Mouse (Mus musculus): ENCODE measurements around the gene Nup155.
"Not testable (repeated sequence)": the region's sequence is repeated elsewhere in the genome, so short reads cannot be mapped to it uniquely, and the experiment has no call there.

GRCm38 (mm10) chr15:8092668-8093067, 16.4 kb upstream of the Nup155 start:
- not testable (repeated sequence) for TF ChIP-seq CTCF (IDR thresholded peaks at IDR 0.05; ENCODE audit: low read depth, low read length); TAL1 (conservative IDR thresholded peaks at IDR 0.05; ENCODE audit: low read depth, low read length); POLR2AphosphoS5 (IDR thresholded peaks at IDR 0.05; ENCODE audit: insufficient replicate concordance, low read depth, low read length)

All from G1E (cell line).